Mouse (Mus musculus) embryonic facial prominence, embryonic 11.5 days (tissue): ENCODE data around the gene Evc. TPM values are rescaled to one million over a fixed set of nuclear protein-coding genes. Genes with fewer than 3 reads are reported as not detected.

ENCODE experiments used
- ATAC-seq: fragments of 200-750 bp; cut with Nextera tagmentation; replicated peaks from 2 replicates; pipeline ENCODE4 v1.8.0; 2017; ENCODE audit warnings: low read depth; ENCODE audit not compliant: insufficient number of reproducible peaks, low FRiP score, low TSS enrichment
- DNase-seq: peaks from one replicate; pipeline ENCODE4 v3.0.0-alpha.2; 2015; ENCODE audit warnings: low spot score
- H3K27ac ChIP-seq: fragments of 300-500 bp; sonication (generic); replicated peaks from 2 replicates; pipeline ENCODE4 v1.5.1; 2014; ENCODE audit warnings: mild to moderate bottlenecking, low read depth, low read length, control low read depth
- H3K27me3 ChIP-seq: fragments of 300-500 bp; sonication (generic); 2 replicates; pipeline ENCODE4 v1.6.1; 2014; ENCODE audit warnings: mild to moderate bottlenecking, low read length, moderate library complexity, mixed read lengths; ENCODE audit not compliant: control insufficient read depth, insufficient read depth
- H3K36me3 ChIP-seq: fragments of 300-500 bp; sonication (generic); replicated peaks from 2 replicates; pipeline ENCODE4 v1.6.1; 2014; ENCODE audit warnings: low read depth, mild to moderate bottlenecking, low read length, moderate library complexity, mixed read lengths; ENCODE audit not compliant: control insufficient read depth, insufficient read depth
- H3K4me1 ChIP-seq: fragments of 300-500 bp; sonication (generic); 2 replicates; pipeline ENCODE4 v1.6.1; 2014; ENCODE audit warnings: low read length, mixed read lengths; ENCODE audit not compliant: control insufficient read depth, insufficient read depth
- H3K4me2 ChIP-seq: fragments of 300-500 bp; sonication (generic); 2 replicates; pipeline ENCODE4 v1.6.1; 2014; ENCODE audit warnings: low read depth, mild to moderate bottlenecking, control low read depth, low read length, moderate library complexity
- H3K4me3 ChIP-seq: fragments of 300-500 bp; sonication (generic); 2 replicates; pipeline ENCODE4 v1.5.1; 2014; ENCODE audit warnings: low read depth, low read length, control low read depth
- H3K9ac ChIP-seq: fragments of 300-500 bp; sonication (generic); replicated peaks from 2 replicates; pipeline ENCODE4 v1.6.1; 2014; ENCODE audit warnings: mild to moderate bottlenecking, control low read depth, low read length
- H3K9me3 ChIP-seq: fragments of 300-500 bp; sonication (generic); replicated peaks from 2 replicates; pipeline ENCODE4 v1.6.1; 2016; ENCODE audit warnings: mild to moderate bottlenecking, low read length, inconsistent platforms, mixed read lengths; ENCODE audit not compliant: control insufficient read depth
- WGBS: fragments of 180-500 bp; shearing (Covaris S2); extraction: QIAGEN DNeasy Blood & Tissue Kit; methylation state at CpG from one replicate; pipeline ENCODE4 v1.1.7; 2014; 5-methylcytosine and 5-hydroxymethylcytosine counted together
- polyA plus RNA-seq: library from polyadenylated mRNA; unstranded; fragments of >200 nt; fragmentation: Nextera tagmentation; extraction: Ambion mirVana; gene quantifications from 2 replicates; pipeline ENCODE4 v1.2.1, GENCODE M21; 2014

The Evc gene
- polyA plus RNA-seq, 1 experiment from 2014 or later = 15.7 TPM

DNA sequence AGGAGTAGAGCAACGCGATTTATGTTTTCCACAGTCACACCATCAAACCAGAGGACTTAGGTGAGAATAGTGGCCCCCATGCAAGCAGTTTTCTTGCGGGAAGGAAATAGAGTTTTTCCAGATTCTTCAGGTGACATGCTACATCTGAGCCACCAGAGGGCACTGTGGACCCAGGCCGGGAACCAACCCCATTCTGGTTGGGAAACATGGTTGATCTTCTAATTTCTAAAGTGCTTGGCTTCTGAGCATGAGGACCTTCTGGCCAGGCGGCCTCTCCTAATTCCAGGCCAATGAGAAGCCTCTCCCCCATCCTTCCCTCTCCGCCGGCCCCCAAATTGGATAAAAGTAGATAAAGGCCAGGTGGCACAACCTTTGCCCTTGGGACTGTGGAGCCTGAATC lies 38.3 kb downstream of the Evc start:
- ATAC-seq = no peak

GRCm38 (mm10) chr5:37296717-37297116 lies 40.0 kb downstream of the Evc start:
- H3K36me3 ChIP-seq = no peaks in the 10 kb centered on the region
- no peak for DNase-seq
- WGBS = 83% methylated on average over 10 of the region's 10 CpGs
- H3K4me2 ChIP-seq = no peak overlapping the region
- H3K27ac ChIP-seq = no peak overlapping the region
- no peaks in the 10 kb centered on the region for H3K27me3 ChIP-seq
- H3K9me3 ChIP-seq = no peaks in the 10 kb centered on the region
- no peak overlapping the region for H3K4me3 ChIP-seq
- no peak overlapping the region for H3K9ac ChIP-seq
- no peaks in the 10 kb centered on the region for H3K4me1 ChIP-seq
- ATAC-seq = no peak

More for the DNA sequence above, 38.3 kb downstream of the Evc start:
- H3K4me1 ChIP-seq = no peaks in the 10 kb centered on the region
- H3K4me3 ChIP-seq = no peak overlapping the region
- H3K9ac ChIP-seq = no peak overlapping the region
- H3K9me3 ChIP-seq = no peaks in the 10 kb centered on the region
- H3K36me3 ChIP-seq = no peaks in the 10 kb centered on the region
- peak; percentile 43 for DNase-seq
- no peaks in the 10 kb centered on the region for H3K27me3 ChIP-seq
- no peak overlapping the region for H3K27ac ChIP-seq
- WGBS = 22% methylated on average over 7 of the region's 7 CpGs
- no peak overlapping the region for H3K4me2 ChIP-seq

- Histone ChIP-seq H3K9ac (no peak overlapping the region), H3K27ac (no peak overlapping the region), H3K4me3 (no peak overlapping the region), H3K9me3 (no peaks in the 10 kb centered on the region), H3K4me2 (no peak overlapping the region), H3K4me1 (no peaks in the 10 kb centered on the region), H3K27me3 (no peaks in the 10 kb centered on the region), H3K36me3 (no peaks in the 10 kb centered on the region)
- ATAC-seq (no peak), DNase-seq (peak; percentile 13)
- 72% methylated on average over 9 of the region's 9 CpGs for WGBS
Observed at GRCm38 (mm10) chr5:37290983-37291382, 45.7 kb downstream of the Evc start.

- WGBS = 13% methylated on average over 3 of the region's 3 CpGs
Observed at GRCm38 (mm10) chr5:37289236-37289635, 47.5 kb downstream of the Evc start.

GRCm38 (mm10) chr5:37288374-37288773 lies 48.3 kb downstream of the Evc start:
- 62% methylated on average over 3 of the region's 3 CpGs for WGBS
- DNase-seq = peak; percentile 50
- 0 out of 2 replicates have a peak, but pooled peaks have one; percentile 47 for ATAC-seq

More at GRCm38 (mm10) chr5:37289236-37289635, 47.5 kb downstream of the Evc start:
- H3K9ac ChIP-seq = no peak overlapping the region
- peak; percentile 75 for DNase-seq
- no peak for ATAC-seq
- no peaks in the 10 kb centered on the region for H3K27me3 ChIP-seq
- H3K4me2 ChIP-seq = no peak overlapping the region
- no peaks in the 10 kb centered on the region for H3K4me1 ChIP-seq
- H3K27ac ChIP-seq = no peak overlapping the region
- no peaks in the 10 kb centered on the region for H3K9me3 ChIP-seq
- no peak overlapping the region for H3K4me3 ChIP-seq
- no peaks in the 10 kb centered on the region for H3K36me3 ChIP-seq

DNA sequence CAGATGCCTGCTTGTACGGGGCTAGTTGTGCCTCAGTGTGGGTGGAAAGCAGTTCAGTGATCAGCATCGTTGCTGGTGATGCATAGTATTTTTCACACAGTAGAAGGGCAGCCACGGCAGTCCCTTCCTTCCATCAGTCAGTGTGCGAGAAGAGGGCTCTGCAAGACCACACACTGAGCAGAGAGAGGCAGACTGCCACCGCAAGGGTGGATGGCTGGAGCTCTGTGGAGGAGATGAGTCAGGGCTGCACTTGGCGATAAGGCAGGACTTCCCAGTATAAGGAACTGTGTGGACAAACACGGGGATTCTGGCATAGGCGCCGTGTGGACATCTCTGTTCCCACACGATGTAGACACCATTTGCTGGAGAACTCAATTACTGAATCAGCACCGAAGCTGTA lies 55.7 kb downstream of the Evc start:
- 92% methylated on average over 11 of the region's 11 CpGs for WGBS
- no peaks in the 10 kb centered on the region for H3K4me1 ChIP-seq

More at GRCm38 (mm10) chr5:37288374-37288773, 48.3 kb downstream of the Evc start:
- H3K36me3 ChIP-seq = no peaks in the 10 kb centered on the region
- H3K4me1 ChIP-seq = no peaks in the 10 kb centered on the region
- H3K4me2 ChIP-seq = no peak overlapping the region
- no peak overlapping the region for H3K9ac ChIP-seq
- no peaks in the 10 kb centered on the region for H3K9me3 ChIP-seq
- no peak overlapping the region for H3K27ac ChIP-seq
- H3K27me3 ChIP-seq = no peaks in the 10 kb centered on the region
- H3K4me3 ChIP-seq = no peak overlapping the region

DNA sequence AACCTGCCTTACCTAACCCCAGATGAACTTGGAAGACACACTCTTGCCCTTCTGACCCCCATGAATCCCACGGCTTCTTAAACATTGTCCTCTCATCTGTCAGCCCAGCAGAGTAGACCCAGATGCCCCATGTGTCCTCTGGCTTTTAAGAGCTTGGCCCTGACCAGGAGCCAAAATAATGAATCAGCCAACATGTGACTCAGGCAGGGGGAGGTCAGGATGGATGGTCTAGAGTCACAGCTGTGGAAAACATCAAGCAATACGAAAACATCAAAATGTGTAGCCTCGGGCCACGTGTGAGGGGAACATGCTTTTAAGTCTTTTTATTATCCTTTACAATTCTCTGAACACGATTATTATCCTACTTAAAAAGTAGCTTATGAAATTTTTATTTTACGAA lies 72.9 kb downstream of the Evc start:
- Histone ChIP-seq H3K36me3 (no peaks in the 10 kb centered on the region), H3K9ac (no peak overlapping the region), H3K4me2 (no peak overlapping the region), H3K27ac (no peak overlapping the region), H3K27me3 (no peaks in the 10 kb centered on the region), H3K4me1 (no peaks in the 10 kb centered on the region), H3K9me3 (no peaks in the 10 kb centered on the region), H3K4me3 (no peak overlapping the region)
- ATAC-seq = no peak
- WGBS = 77% methylated on average over 6 of the region's 6 CpGs
- no peak for DNase-seq

More for the DNA sequence above, 55.7 kb downstream of the Evc start:
- H3K36me3 ChIP-seq = no peaks in the 10 kb centered on the region
- H3K4me2 ChIP-seq = no peak overlapping the region
- no peaks in the 10 kb centered on the region for H3K9me3 ChIP-seq
- no peaks in the 10 kb centered on the region for H3K27me3 ChIP-seq
- no peak for ATAC-seq
- H3K27ac ChIP-seq = no peak overlapping the region
- H3K4me3 ChIP-seq = no peak overlapping the region
- DNase-seq = no peak
- H3K9ac ChIP-seq = no peak overlapping the region

- Histone ChIP-seq H3K9me3 (no peaks in the 10 kb centered on the region), H3K27me3 (no peaks in the 10 kb centered on the region), H3K4me2 (no peak overlapping the region), H3K9ac (no peak overlapping the region), H3K36me3 (no peaks in the 10 kb centered on the region), H3K4me3 (no peak overlapping the region), H3K4me1 (no peaks in the 10 kb centered on the region), H3K27ac (no peak overlapping the region)
- ATAC-seq (no peak; the same call in 1 of the 2 replicates), DNase-seq (no peak)
- 66% methylated on average over 5 of the region's 5 CpGs for WGBS
Observed at GRCm38 (mm10) chr5:37261734-37262133, 75.0 kb downstream of the Evc start.
